Mouse (Mus musculus) CH12.LX (cell line): ENCODE results near the gene Fam189a2. TPM values are rescaled to one million over a fixed set of nuclear protein-coding genes. Genes with fewer than 3 reads are reported as not detected.

ENCODE experiments used
- DNase-seq: peaks from one replicate; pipeline ENCODE4 v3.0.0-alpha.2; 2013; ENCODE audit errors: extremely low read depth
- H3K27ac ChIP-seq: 2 replicates; pipeline ENCODE4 v1.5.1; 2012; ENCODE audit warnings: low read depth, mild to moderate bottlenecking, control low read depth, moderate library complexity; ENCODE audit not compliant: insufficient read depth
- H3K27me3 ChIP-seq: replicated peaks from 2 replicates; pipeline ENCODE3; 2012; ENCODE audit warnings: inconsistent platforms
- H3K36me3 ChIP-seq, 2 experiments: replicated peaks in 1 of 2; 2 replicates each; pipeline versions ENCODE3 to v1.6.1; 2012; ENCODE audit warnings: inconsistent platforms in 1 of 2, low read length in 1 of 2, mild to moderate bottlenecking in 1 of 2, mixed read lengths in 1 of 2, moderate library complexity in 1 of 2; ENCODE audit not compliant: control insufficient read depth in 1 of 2, insufficient read depth in 1 of 2
- H3K4me1 ChIP-seq, 2 experiments: 2 replicates each; pipeline ENCODE4 v1.6.1; 2012; ENCODE audit warnings: inconsistent platforms in 1 of 2, moderate library complexity in 1 of 2; ENCODE audit not compliant: insufficient read depth in 2 of 2, control insufficient read depth in 1 of 2
- H3K4me2 ChIP-seq: 2 replicates; pipeline ENCODE4 v1.6.1; 2012; ENCODE audit warnings: low read depth, mild to moderate bottlenecking, control low read depth; ENCODE audit not compliant: poor library complexity, insufficient read depth, severe bottlenecking
- H3K4me3 ChIP-seq, 3 experiments: fragments of 150-350 bp in 1 of 3; sonication (generic) in 1 of 3; replicated peaks in 1 of 3; 2 replicates each; pipeline versions ENCODE3 to v1.5.1; 2011 to 2012; ENCODE audit warnings: low read depth in 2 of 3, low read length in 2 of 3, mild to moderate bottlenecking in 2 of 3, moderate library complexity in 2 of 3, control low read depth in 1 of 3, improper control_type of control experiment in 1 of 3, inconsistent platforms in 1 of 3, mixed read lengths in 1 of 3; ENCODE audit not compliant: poor library complexity in 1 of 3
- H3K79me2 ChIP-seq: replicated peaks from 2 replicates; pipeline ENCODE4 v1.6.1; 2012; ENCODE audit warnings: mild to moderate bottlenecking, moderate library complexity; ENCODE audit not compliant: control insufficient read depth, poor library complexity, insufficient read depth, severe bottlenecking; ENCODE audit errors: extremely low read depth
- H3K9ac ChIP-seq: 2 replicates; pipeline ENCODE4 v1.6.1; 2012; ENCODE audit warnings: low read depth, mild to moderate bottlenecking, control low read depth, moderate library complexity; ENCODE audit not compliant: insufficient read depth
- H3K9me3 ChIP-seq: replicated peaks from 2 replicates; pipeline ENCODE3; 2012; ENCODE audit warnings: low read length, inconsistent platforms, mixed read lengths
- CTCF ChIP-seq, 2 experiments: IDR thresholded peaks in 1 of 2; conservative IDR thresholded peaks in 1 of 2; 2 replicates each; pipeline ENCODE4 v1.5.1; 2011 to 2012; ENCODE audit warnings: low read depth in 2 of 2, low read length in 2 of 2, improper control_type of control experiment in 1 of 2, inconsistent platforms in 1 of 2, mild to moderate bottlenecking in 1 of 2, moderate library complexity in 1 of 2
- E2F4 ChIP-seq: IDR thresholded peaks from 2 replicates; pipeline ENCODE4 v1.6.1; 2011; ENCODE audit warnings: low read depth, low read length, improper control_type of control experiment; ENCODE audit not compliant: insufficient replicate concordance
- ELF1 ChIP-seq: IDR thresholded peaks from 2 replicates; pipeline ENCODE4 v1.6.1; 2014; ENCODE audit warnings: low read depth, mild to moderate bottlenecking, inconsistent platforms, low read length, improper control_type of control experiment
- EP300 ChIP-seq: IDR thresholded peaks from 2 replicates; pipeline ENCODE4 v1.6.1; 2011; ENCODE audit warnings: low read length, improper control_type of control experiment
- ETS1 ChIP-seq: conservative IDR thresholded peaks from 2 replicates; pipeline ENCODE4 v1.6.1; 2012; ENCODE audit warnings: low read depth, mild to moderate bottlenecking, inconsistent platforms, low read length, improper control_type of control experiment, moderate library complexity
- GABPA ChIP-seq: IDR thresholded peaks from 2 replicates; pipeline ENCODE4 v1.6.1; 2012; ENCODE audit warnings: low read depth, low read length, improper control_type of control experiment, inconsistent platforms; ENCODE audit not compliant: insufficient replicate concordance
- IRF4 ChIP-seq: IDR thresholded peaks from 2 replicates; pipeline ENCODE4 v1.6.1; 2014; ENCODE audit warnings: low read depth, mild to moderate bottlenecking, inconsistent platforms, low read length, improper control_type of control experiment
- JUND ChIP-seq: conservative IDR thresholded peaks from 2 replicates; pipeline ENCODE4 v1.6.1; 2011; ENCODE audit warnings: low read depth, low read length, improper control_type of control experiment
- MAFK ChIP-seq: IDR thresholded peaks from 2 replicates; pipeline ENCODE4 v1.6.1; 2011; ENCODE audit warnings: low read length, improper control_type of control experiment; ENCODE audit not compliant: insufficient replicate concordance
- MAX ChIP-seq: IDR thresholded peaks from 2 replicates; pipeline ENCODE4 v1.6.1; 2011; ENCODE audit warnings: low read length, improper control_type of control experiment
- NELFE ChIP-seq: IDR thresholded peaks from 2 replicates; pipeline ENCODE4 v1.6.1; 2011; ENCODE audit warnings: low read depth, low read length, improper control_type of control experiment
- RAD21 ChIP-seq: IDR thresholded peaks from 2 replicates; pipeline ENCODE4 v1.6.1; 2011; ENCODE audit warnings: low read depth, mild to moderate bottlenecking, low read length, improper control_type of control experiment, moderate library complexity
- TBP ChIP-seq: conservative IDR thresholded peaks from 2 replicates; pipeline ENCODE4 v1.6.1; 2011; ENCODE audit warnings: low read depth, low read length, improper control_type of control experiment
- UBTF ChIP-seq: IDR thresholded peaks from 2 replicates; pipeline ENCODE4 v1.6.1; 2012; ENCODE audit warnings: low read depth, mild to moderate bottlenecking, inconsistent platforms, low read length, improper control_type of control experiment, moderate library complexity
- USF1 ChIP-seq: IDR thresholded peaks from 2 replicates; pipeline ENCODE4 v1.6.1; 2014; ENCODE audit warnings: low read depth, mild to moderate bottlenecking, inconsistent platforms, low read length, improper control_type of control experiment
- ZC3H11A ChIP-seq: IDR thresholded peaks from 2 replicates; pipeline ENCODE4 v1.6.1; 2012; ENCODE audit warnings: low read depth, mild to moderate bottlenecking, inconsistent platforms, low read length, improper control_type of control experiment
- dilution Hi-C: fragments of 300-500 bp; cut with MboI; formaldehyde crosslinking; loops from 2 replicates; pipeline ENCODE4 v1.14.3; 2020; ENCODE audit warnings: low sequenced_read_pairs; ENCODE audit not compliant: extremely low pct_unique_long_range_greater_than_20kb, extremely low pct_ligation_motif_present
- in situ Hi-C: fragments of 300-500 bp; cut with MboI; formaldehyde crosslinking; loops from 3 replicates; pipeline ENCODE4 v1.14.3; 2019; ENCODE audit warnings: low sequenced_read_pairs, low pct_ligation_motif_present, low pct_unique_long_range_greater_than_20kb, mixed read lengths
- polyA plus RNA-seq: library from polyadenylated mRNA; unstranded; fragments of >175 nt; gene quantifications from 2 replicates; pipeline ENCODE4 v1.2.1, GENCODE M21; 2012; ENCODE audit warnings: low read depth; ENCODE audit not compliant: insufficient read length
- total RNA-seq, 2 experiments: library from RNA; depleted of rRNA; stranded (reverse); fragments of 300-350 nt in 1 of 2; fragments of >200 nt in 1 of 2; gene quantifications; 2 replicates each; pipeline ENCODE4 v1.2.3; 2012 to 2014

Gene Fam189a2
- total and polyA plus RNA-seq, 3 experiments: not detected

- no peaks in the 10 kb centered on the region for H3K27me3 ChIP-seq
- no peaks in the 10 kb centered on the region for H3K9me3 ChIP-seq
- TF ChIP-seq ETS1 (no peak), CTCF (conservative IDR thresholded peaks at IDR 0.05 in 1 of 2, IDR thresholded peaks at IDR 0.05 in 1 of 2; ENCODE audit: low read depth in 2 of 2, low read length in 2 of 2) (no peak), RAD21 (no peak), UBTF (no peak), E2F4 (no peak), IRF4 (no peak), EP300 (no peak), USF1 (no peak), MAX (no peak)
- dilution Hi-C loops: no loop called here
- H3K36me3 ChIP-seq: no peaks in the 10 kb centered on the region
- H3K4me3 ChIP-seq: no peak overlapping the region
- no peak overlapping the region for H3K27ac ChIP-seq
- no peak overlapping the region for H3K9ac ChIP-seq
- no peak overlapping the region for H3K4me2 ChIP-seq
- no peaks in the 10 kb centered on the region for H3K4me1 ChIP-seq
- DNase-seq: no peak
- in situ Hi-C loops: no loop called here
- H3K79me2 ChIP-seq: no peaks in the 10 kb centered on the region
These were observed 64.4 kb downstream of the Fam189a2 start for GRCm38 (mm10) chr19:23966376-23966775.

- TF ChIP-seq NELFE (no peak), ZC3H11A (no peak), ELF1 (no peak), JUND (no peak), MAFK (no peak), UBTF (no peak), TBP (no peak), GABPA (no peak)
- Histone ChIP-seq H3K27ac (no peak overlapping the region), H3K79me2 (no peaks in the 10 kb centered on the region), H3K9me3 (no peaks in the 10 kb centered on the region), H3K9ac (no peak overlapping the region), H3K36me3 (no peaks in the 10 kb centered on the region), H3K4me1 (no peaks in the 10 kb centered on the region), H3K4me3 (no peak overlapping the region), H3K4me2 (no peak overlapping the region), H3K27me3 (no peaks in the 10 kb centered on the region)
- DNase-seq: no peak
- in situ Hi-C loops (no loop called here), dilution Hi-C loops (no loop called here)
These were observed 66.4 kb downstream of the Fam189a2 start for GRCm38 (mm10) chr19:23964401-23964910.
